Mouse (Mus musculus) fibroblast of lung, adult 2 months (primary cell): Measurements from ENCODE around the gene Siglecf.
A peak's percentile ranks its signal among the peaks of the same experiment; 100 is the strongest.
"Not testable (repeated sequence)": the region's sequence is repeated elsewhere in the genome, so short reads cannot be mapped to it uniquely, and the experiment has no call there.

ENCODE experiments used
- DNase-seq: peaks from one replicate; pipeline ENCODE4 v3.0.0-alpha.2; 2011; ENCODE audit warnings: low read depth

Gene Siglecf

DNA sequence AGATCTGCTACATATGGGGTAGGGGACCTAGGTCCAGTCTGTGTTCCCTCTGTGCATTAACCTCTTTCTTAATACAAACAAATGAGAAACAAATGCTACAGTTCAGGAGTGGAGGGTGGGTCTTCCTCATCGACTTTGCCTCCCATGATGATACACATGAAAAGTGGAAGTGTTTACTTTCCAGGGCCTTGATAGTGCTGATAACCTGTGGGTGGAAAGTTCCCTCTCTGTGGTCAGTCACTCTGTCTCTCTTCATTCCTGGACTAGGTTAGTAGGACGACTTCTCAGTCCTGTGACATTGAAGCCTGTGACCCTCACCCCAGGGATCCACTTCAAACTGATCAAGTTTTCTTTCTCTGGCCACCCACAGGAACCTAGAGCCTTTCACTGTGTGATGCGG is at the start of gene Siglecf:
TSS of gene Siglecf (plus strand) at position 188 of the 400 bp plus-strand sequence.
- no peak for DNase-seq

DNA sequence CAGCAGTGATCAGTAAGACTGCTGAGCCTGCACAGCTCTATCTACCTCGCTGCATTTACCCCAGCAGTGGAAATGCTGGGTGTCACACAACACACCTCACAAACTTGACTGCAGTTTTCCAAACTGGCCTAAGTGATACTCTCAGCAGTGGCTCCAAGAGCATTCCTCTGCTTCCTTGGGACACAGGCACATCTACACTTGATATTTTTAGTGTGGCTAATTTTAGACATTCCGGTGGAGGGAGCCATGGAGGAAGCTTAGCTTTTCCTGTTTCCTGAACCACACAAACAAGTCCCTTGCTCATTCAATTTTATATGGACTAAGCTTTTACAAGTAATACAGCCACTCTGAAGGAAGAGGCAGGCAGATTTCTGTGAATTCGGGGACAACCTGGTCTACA is 45.9 kb upstream of the Siglecf start:
- DNase-seq, result no peak

DNA sequence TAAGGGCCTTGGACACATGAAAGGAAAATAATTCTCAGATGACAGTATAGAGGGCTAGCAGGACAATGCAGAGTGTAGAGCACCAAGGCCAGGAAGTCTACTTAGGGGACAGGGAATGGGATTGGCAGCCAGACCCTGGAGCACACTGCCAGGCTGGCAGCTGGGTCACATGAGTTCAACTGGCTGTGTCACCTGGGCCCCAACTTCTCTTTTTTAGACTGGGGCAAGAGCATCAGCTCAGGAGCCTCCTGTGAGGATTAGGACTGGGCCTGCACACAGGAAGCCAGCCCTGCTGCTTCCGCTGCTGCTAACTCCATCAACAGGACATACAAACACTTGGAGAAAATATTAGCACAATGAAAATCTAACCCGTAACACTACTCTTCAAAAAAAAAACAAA is 42.1 kb upstream of the Siglecf start:
- DNase-seq, result no peak

DNA sequence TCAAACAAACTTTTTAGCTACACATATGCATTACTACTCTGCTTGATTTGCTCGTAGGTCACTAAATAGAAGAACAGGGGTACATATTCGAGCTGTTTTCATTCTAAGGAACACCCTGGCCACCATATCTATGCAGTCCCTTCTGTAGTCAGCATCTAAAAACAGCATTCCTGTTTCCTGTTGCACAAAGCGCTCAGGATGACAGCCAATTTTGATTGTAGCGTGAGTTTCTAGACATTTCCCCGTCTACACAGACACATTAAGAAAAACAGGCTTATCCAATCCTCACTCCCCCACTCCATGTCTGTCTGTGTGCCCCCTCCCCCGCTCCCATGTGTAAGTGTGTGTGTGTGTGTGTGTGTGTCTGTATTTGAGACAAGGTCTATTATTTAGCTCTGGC is 39.5 kb upstream of the Siglecf start:
- DNase-seq, result no peak

DNA sequence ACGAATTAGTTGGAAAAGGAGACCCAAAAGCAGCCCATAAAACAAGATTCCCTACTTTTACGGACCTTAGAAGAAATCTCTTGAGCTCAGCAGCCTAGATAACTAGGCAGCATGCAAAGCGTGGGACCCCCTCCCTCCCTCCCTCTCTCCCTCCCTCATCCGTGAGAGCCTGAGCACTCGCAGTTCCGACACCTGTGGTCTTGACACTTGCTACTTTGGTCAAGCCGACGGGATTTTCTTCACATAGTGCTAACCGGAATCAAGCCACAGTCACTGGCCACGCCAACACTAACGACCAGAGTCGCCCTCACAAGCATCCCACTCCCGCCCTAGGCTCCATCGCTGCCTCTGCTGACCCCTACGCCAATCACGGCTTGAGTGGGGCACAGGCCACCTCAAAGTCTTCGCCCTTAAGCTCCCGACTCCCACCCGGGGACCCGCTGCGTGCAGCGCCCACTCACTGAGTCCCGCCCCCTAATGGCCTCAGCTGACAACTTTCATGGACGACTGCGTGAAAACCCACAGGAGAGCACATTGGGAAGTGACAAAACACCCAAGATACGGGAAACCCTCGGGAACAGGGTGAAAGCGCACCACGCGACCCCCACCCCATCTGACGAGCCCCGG is 38.6 kb upstream of the Siglecf start:
- no peak for DNase-seq

DNA sequence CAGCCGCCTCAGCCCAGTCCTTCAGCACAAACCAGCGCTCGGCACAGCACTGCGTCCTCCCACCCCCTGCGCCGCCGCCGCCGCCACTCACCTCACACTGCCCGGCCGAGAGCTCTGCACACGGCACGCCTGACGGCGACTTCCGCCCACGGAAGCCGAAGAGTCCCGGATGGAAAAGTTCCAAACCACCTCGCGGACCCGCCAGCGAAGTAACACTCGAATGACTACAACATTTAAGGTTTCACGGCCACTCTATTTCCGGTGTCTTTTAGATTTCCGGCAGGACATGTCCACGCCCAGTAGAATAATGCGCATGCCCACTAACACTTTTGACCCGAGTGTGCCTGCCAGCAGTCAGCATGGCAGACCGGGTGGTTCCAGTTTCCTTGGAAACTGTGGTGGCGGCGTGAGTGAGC is 38.1 kb upstream of the Siglecf start, which contains the start of gene Zfp715:
TSS of gene Zfp715 (minus strand) at position 282 of the 416 bp plus-strand sequence.
- peak; percentile 93 for DNase-seq

DNA sequence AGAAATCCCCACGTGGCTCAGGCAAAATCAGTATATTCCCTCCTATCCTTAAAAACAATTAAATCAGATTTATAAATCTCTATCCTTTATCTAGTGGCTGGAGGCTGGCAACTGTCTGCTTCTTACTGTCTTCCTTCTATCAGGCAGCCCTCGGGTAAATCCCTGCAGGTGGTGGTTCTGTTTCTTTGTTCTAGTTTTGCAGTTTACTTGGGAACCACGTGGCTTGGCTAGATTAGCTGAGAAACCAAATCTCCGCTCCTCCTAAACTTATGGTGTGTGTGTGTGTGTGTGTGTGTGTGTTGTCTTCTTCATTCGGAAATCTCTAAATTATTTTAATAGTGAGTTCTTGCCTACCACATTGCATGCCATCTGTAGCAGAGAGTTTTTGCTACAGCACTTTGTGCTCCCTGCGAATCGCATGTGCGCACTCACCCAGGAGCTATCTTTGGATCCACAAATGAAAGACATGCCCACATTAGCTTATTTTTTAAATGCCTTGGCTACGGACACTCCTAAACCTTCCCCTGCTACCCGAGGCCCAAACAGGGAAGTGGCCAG is 24.8 kb upstream of the Siglecf start:
- no peak for DNase-seq

DNA sequence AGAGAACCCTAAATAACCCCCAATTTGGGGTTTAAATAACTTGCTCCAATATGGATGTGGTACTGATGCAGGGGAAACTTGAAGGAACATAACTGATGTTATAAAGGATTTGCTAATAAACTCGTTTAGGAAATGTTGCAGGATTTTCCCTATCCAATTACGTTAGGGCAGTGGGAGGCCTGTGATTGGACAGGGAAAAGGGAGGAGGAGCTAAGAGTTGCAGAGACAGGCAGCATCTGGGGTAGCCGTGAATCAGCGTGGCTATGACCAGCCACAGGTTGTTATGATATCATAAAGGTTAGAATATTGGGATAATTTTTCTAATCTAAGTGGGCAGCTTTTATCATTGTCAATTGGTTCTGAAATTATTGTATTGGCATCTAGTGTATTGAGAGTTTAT is 23.0 kb upstream of the Siglecf start:
- no peak for DNase-seq

DNA sequence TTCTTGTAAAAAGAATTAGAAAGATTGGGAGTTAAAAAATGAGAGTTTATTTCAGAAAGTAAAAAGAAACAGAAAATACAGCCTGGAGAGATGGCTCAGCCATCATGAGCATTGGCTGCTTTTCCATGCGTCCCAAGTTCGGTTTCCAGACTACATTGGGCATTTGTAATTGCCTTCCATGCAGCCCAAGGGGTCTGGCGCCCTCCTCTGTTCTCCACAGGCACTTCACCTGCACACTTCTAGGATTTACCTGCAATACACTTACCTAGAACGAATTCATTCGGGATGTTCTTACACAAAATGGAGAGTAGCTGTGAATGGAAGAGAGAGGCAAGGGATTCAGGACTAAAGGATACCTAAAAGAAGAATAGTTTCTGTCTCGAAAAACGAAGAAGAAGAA is 17.9 kb upstream of the Siglecf start:
- DNase-seq, result no peak

DNA sequence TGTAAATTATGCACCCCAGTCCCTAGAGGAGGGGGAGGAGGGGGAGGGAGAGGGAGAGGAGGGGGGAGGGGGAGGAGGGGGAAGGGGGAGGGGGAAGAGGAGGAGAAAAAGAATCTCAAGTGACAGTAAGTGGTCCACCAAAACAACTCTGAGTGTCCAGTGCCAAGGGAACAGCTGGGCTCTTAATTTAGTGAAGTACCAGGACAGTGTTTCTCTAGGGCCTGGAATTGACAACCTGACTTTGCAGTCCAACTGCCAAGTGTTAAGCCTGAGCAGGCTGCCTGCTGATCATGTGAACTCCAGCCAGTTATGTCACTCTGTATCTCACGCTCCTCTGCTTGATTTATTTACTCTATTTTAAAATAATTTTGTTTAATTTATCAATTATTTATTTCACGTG is 17.2 kb upstream of the Siglecf start:
- DNase-seq, result no peak

DNA sequence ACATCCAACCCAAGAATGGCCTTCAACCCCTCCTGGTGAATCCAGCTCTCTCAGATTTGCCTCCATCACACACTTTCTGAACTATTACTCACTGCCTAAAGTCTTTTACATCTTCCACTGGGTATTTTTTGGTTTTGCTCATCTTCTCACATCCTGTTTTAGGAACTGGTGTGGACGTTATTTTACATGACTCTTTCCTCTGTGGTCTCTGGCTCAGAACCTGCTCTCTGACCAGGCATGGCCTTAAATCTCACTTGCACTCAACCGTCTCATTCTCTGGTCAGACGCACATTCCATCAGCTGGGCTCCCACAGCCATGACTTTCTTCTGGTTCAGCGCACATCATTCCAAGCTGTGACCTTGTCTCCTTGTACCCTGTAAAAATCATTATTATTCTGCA is 10.4 kb upstream of the Siglecf start:
- DNase-seq, result no peak

DNA sequence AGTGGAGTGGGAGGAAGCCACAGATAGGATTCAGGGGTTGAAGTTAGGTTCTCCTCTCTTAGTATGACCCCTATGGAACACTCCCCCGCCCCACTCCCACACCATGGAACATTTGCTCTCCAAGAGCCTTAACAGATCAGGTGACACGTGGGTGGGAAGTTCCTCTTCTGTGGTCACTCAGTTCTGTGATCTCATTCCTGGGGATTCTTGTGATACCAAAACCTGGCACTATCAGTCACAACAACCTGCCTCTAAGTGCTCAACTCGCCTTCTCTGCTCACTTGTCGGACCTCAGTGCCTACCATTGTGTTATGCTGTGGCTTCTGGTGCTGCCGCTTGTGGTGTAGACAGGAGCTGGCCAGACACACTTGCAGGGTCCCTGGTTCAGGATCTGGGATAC is 8.0 kb upstream of the Siglecf start:
- DNase-seq, result no peak

DNA sequence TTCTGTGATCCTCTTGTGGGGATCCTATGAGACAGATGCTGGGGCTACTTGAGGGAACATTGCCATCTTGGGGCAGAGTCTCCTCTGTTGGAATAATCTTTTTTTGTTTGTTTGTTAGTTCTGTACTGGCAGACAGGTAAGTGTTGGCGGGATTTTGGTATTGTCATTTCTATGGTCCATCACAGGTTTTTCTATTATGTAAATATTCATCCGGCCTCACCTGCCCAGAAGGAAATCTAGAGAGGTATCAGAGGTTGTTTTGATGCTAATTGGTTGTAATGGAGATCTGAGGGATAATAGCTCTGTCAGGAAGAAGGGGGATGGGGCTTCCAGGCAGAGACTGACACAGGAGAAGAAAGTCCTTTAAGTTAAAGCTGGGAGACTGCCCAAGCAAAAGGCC is 7.1 kb upstream of the Siglecf start:
- DNase-seq, result no peak

DNA sequence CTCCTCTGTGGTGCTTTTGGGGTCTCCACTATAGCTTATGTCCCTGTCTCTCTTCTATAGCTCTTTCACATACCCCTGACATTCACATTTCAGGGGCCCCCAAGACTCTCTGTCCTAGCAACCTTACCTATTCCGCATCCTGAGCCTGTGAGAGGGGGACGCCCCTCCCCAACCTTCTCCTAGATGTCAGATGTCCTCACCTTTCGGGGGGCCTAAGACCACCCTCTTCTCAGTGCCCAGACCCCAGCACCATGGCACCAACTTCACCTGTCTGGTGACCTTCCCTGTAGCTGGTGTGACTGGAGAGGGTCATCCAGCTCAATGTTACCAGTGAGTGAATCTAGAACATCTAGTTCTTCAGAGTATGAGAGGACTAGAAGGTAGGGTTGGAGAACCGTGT is 6.7 kb upstream of the Siglecf start:
- no peak for DNase-seq

DNA sequence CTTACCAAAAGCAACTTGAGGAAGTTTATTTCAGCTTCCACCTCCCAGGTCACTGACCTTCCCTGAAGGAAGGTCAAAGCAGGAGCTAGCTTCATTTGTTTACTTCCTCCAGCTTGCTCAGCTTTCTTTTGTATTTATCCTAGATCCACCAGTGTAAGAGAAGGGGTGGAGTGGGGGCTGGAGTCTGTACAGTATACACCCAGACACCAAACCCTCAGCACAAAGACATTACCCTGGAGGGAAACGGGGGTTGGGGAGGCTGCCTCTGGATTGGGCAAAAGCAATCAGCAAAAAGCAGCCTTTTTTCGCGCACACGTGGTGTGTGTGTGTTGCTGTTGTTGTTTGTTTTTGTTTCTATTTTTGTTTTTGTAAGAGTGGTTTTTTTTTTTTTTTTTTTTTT is 5.0 kb upstream of the Siglecf start:
- no peak for DNase-seq

DNA sequence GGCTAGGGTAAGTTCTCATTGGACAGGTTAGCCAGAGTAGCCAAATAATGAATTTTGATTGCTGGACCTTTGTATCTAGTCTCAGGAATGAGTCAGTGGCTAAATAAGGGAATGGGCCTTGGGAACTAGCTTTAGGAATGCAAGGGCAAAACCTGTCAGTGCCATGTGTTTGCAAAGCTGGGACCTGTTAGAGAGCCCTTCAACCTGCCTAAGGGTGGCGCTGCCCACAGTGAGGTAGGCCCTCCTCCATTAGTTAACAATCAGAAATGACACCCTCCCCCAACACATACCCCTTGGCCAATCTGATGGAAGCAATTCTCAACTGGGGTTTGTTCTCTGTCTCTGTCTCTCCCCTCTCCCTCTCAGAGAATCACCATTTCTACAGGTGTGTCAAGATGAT is 4.6 kb upstream of the Siglecf start:
- DNase-seq, result no peak

DNA sequence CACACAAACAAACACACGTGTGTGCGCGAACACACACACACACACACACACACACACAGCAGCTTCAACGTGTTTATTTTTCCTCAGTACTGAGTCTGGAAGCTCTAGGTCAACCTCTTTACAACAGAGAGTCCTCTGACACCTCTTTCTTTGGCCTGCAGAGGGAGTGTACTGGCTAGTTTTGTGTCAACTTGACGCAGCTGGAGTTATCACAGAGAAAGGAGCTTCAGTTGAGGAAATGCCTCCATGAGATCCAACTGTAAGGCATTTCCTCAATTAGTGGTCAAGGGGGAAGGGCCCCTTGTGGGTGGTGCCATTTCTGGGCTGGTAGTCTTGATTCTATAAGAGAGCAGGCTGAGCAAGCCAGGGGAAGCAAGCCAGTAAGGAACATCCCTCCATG is 1.5 kb upstream of the Siglecf start:
- DNase-seq, result not testable (repeated sequence)

DNA sequence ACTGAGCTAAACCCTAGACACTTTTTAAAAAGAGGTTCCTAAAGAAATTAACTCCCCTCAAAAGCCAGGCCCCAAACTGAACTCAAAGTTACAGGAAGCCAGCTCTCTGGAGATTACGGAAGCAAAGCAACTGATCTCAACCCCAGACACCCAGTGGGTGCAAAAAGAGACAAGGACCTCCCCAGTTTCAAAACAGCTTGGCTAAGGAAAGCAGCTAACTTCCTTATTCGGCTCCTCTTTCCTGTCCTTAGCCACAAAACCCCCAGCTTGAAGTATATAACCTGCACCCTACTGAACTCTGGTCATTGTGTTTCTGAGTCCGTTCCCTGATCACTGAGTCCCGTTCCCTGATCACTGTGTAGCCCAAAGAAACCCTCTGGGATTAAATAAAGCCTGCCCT is 2.0 kb downstream of the Siglecf start:
- DNase-seq, result no peak

DNA sequence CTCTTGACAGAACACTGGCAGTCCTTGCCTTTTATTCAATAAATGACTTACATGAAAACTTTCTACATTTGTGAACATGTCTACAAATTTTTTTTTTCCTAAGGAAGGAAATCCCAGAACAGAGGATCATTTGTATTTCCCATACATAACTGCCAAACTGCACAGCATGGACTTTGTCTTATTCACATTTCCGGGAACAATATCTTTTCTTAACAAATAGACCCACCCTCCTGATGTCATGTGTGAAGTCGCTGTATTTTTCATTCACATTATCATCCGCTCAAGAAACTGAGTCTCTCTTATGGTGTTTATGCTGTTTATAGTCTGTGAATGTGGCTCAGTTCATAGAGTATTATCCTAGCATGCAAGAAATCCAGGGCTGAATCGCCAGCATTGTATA is 2.6 kb downstream of the Siglecf start:
- no peak for DNase-seq

DNA sequence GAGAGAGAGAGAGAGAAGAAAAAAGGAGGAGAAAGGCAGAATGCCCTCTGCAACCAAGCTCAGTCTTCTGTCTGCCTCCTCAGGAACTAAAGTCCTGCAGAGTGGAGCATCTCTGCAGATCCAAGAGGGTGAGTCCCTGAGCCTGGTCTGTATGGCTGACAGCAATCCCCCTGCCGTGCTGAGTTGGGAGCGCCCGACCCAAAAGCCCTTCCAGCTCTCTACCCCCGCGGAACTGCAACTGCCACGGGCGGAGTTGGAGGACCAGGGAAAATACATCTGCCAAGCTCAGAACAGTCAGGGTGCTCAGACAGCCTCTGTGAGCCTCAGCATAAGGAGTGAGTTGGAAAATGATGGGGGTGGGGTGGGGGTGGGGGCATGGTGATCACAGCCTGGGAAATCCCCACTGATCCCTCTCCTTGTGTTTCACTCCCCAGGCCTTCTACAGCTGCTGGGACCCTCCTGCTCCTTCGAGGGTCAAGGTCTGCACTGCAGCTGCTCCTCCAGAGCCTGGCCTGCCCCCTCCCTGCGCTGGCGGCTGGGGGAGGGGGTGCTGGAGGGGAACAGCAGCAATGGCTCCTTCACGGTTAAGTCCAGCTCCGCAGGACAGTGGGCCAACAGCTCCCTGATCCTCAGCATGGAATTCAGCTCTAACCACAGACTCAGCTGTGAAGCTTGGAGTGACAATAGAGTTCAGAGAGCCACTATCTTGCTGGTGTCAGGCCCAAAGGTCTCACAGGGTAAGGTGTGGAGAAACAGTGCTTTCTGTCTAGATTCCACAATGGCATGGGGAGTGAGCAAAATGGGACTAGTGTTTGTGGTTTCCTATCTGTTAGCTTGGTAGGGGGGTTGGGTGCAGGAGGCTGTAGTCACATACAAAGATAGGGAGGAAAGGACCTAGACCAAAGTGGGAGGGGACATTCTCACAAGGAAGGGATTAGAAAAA is 4.0 kb downstream of the Siglecf start:
- DNase-seq, result no peak

DNA sequence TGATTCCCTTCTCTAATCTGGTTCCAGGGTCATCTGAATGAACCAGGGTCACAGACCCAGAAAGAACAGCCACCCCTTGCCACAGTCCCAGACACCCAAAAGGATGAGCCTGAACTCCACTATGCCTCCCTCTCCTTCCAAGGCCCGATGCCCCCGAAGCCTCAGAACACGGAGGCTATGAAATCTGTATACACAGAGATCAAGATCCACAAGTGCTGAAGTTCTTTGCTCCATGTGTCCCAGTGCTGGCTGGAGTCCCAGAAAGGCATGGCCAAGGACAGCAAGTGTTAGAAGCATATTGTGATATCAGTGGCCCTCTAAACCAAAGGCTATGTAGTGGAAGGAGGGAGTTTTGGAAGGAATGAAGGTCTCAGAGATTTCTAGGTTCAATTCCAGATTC is 7.4 kb downstream of the Siglecf start:
- DNase-seq, result no peak

DNA sequence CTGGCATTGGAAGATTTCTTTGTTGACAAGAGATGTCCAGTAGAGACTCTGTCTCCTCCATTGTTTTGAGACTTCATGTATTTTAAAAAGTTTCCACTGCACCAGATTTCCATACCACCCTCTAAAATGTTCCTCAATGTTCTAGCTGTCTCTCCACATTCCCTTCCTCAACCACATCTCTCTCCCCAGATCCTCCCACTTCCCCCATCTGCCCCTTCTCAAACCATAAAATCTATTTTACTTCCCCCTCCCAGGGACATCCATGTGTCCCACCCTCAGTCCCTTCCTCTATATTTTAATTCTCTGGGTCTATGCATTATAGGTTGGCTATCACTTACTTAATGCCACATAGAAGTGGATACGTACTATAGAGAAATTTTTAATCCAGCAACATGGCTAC is 10.3 kb downstream of the Siglecf start:
- no peak for DNase-seq

DNA sequence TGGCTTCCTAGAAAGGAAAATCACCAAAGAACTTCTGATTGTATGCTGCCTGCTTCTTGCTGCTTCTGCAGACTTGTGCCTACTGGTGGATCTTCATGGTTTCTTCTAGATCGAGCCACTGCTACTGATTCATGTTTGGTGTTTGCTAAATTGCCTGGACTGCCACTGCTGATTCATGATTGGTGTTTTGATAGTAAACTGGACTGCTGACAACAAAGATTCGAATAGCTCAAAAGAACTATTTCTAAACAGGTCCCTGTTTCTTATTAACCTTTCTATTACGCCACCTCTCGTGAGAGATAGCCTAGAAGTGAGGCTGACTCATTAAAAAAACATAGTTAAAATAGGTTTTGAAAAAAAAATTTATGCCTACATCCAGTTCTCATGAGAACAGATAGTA is 10.9 kb downstream of the Siglecf start:
- peak; percentile 14 for DNase-seq
